Mouse (Mus musculus) neural tube, embryonic 10.5 days (tissue): Measurements from ENCODE around the gene Tgfbr3.
"Not testable (repeated sequence)": the region's sequence is repeated elsewhere in the genome, so short reads cannot be mapped to it uniquely, and the experiment has no call there.

Experiments used
- DNase-seq: peaks from one replicate; pipeline ENCODE4 v3.0.0-alpha.2; 2017; ENCODE audit warnings: low spot score; ENCODE audit errors: extremely low spot score

The Tgfbr3 gene

DNA sequence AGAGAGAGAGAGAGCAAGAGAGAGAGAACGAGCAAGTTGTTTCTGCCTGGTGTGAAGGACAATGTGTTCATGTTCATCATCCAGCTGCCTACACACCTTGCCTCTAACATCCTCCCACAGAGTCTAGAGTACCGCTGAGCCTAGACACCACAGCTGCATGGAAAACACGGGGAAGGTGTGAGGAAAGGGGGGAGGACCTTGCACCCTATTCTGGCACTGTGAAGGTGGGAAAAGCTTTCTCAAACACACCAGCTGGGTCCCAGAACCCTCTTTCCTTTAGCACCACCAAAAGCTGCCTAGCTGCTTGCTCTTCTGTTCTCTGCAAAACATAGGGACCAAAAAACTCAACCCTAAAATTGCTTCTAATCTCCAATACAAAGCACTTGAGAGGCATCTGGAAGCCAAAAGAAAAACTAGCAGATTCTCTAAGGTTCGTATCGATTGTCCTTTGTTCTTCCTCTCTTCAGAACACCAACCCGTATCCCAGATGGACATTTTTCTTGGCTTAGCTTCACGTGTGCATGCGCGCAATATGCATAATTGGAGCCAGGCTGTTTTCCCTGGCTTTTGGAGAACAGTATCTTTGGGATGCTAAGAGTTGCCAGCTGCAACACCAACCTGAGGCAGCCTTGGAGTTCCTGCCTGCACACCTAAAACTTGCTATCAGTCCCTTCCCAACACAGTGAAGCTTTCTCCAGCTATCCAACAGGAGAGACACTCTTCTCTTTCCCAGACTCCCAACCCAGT is 6.7 kb downstream of the Tgfbr3 start:
- no peak for DNase-seq

DNA sequence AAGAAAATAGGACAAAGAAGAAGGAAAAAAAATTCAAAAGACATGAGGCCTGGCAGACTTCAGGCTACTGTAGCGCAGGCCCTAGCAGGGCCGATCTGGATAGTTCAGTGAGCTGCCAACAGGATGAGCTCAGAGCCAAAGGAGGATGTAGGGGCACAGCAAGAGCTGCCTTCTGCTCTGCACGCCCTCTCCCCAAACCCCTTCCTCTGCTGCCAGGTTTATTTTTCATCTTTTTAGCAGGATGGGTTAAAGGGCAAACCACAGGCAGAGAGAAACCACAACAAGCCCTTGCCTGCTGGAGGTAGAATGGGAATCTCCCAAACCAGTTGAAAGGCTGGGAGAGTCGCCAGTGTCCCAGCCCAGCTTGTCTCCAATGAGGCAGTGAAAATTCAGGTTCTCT is 10.2 kb downstream of the Tgfbr3 start:
- no peak for DNase-seq

DNA sequence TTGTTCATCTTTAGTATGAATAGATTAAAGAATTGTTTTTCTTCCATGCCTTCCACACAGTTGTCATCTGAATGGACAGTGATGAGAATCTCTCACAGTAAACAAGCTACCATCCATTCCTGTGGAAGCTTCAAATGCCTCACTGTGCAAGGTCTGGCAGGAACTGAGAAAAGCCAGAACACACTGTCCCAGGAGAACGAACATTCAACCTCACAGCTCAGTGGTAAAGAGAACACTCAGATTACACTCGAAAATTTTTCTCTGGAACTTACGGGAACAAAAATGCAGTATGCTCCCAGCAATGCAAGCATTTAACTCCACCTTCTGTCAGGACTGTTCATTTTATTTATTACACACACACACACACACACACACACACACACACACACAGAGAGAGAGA is 13.2 kb downstream of the Tgfbr3 start:
- DNase-seq = no peak

DNA sequence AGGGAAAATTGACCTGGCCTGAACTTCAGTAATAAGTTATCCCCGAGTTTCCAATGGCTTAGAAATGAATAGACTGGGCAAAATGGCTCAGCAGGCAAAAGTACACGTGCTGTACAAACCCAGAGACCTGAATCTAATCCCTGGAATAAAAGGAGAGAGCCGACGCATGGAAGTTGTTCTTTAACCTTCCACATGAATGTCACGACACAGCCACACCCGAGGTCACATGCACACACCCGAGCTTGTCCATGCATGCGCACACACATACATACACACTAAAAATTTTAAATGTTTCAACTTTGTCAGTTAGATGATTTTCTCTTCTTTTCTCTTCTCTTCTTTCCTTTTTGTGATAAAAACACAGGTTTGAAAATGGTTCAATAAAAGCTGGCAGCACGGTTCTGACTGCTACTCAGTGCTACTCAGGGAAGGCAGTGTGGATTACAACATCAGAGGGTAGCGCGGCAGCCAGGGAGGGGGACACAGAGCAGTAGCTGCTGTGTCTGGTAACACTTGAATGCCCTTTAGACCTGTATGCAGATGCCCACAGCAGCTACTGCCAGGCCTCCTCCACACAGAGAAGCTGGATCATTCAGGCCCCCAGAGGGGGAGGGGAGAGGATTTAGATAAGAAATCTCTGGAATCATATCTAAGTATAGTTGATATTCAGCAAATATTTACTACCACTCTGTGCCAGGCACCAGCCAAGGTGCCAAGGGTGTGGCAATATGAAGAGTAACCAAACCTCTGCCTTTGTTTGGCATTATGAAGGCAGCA is 17.0 kb downstream of the Tgfbr3 start:
- DNase-seq = no peak

DNA sequence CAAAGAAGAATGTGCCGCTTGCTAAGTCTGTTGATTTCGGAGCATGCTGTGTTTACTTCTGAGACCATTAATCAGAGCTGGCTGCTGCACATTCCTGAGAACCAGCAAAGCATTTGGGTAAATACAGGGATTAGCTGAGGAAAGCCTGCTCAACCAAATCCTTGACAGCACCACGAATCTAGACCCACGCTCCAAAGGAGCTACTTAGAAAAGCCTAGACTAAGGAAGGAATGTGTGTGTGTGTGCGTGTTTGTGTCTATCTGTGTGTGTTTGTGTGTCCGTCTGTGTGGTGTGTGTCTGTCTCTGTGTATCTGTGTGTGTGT is 20.5 kb downstream of the Tgfbr3 start:
- DNase-seq = peak; percentile 34

DNA sequence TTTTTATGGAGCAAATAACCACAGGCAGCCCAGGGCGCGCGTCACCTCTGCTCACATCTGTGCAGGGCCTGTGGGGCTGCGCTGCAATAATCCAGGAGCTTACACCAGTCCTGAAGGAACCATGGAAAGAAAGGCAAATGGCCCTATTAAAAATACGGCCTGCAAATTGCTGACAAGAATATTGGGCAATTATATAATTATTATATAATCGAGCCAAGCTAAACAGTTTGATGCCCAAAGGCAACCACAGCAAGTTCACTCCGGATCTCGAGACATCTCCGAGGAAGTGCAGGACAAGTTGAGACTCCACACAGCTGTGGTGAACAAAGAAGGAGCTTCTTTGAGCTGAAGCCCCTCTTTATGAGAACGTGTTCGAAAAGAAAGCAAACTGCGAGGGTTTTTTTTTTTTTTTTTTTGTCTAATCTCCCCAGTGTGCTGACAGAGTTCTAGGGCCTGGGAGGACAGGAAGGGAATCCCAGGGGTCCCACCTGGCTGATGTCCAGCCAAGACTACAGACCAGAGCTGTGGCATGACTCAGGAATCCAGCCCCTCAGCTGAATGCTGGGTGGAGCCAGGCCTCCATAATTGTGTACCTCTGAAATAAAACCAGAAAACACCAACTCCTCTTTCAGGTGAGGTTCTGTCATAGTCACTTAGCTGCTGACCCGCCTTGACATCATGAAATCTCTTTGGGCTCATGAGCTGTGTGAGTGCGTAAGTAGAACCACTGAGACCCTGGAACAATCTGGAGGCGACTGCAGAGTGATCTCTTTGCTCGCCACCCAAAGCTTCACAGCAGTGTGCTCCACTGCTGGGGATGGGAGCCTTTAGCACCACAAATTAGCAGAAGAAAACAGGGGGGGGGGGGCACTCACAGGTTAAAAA is 21.1 kb downstream of the Tgfbr3 start:
- peak; percentile 26 for DNase-seq

DNA sequence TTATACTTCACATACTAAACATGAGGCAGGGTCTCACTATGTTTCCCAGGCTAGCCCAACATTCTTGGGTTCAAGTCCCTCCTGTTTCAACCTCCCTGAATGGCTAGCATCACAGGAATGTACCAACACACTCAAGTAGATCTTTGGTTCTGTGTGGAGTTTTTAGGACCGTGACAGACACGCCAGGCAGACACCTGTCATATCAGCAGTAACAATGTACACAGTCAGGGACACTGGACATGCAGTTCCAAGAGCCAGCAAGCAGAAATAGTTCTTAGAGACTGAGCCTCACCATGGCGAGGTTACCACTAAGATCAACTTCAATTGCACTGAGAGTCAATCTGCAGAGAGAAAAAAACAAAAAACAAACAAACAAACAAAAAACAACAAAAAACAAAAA is 22.9 kb downstream of the Tgfbr3 start:
- no peak for DNase-seq

DNA sequence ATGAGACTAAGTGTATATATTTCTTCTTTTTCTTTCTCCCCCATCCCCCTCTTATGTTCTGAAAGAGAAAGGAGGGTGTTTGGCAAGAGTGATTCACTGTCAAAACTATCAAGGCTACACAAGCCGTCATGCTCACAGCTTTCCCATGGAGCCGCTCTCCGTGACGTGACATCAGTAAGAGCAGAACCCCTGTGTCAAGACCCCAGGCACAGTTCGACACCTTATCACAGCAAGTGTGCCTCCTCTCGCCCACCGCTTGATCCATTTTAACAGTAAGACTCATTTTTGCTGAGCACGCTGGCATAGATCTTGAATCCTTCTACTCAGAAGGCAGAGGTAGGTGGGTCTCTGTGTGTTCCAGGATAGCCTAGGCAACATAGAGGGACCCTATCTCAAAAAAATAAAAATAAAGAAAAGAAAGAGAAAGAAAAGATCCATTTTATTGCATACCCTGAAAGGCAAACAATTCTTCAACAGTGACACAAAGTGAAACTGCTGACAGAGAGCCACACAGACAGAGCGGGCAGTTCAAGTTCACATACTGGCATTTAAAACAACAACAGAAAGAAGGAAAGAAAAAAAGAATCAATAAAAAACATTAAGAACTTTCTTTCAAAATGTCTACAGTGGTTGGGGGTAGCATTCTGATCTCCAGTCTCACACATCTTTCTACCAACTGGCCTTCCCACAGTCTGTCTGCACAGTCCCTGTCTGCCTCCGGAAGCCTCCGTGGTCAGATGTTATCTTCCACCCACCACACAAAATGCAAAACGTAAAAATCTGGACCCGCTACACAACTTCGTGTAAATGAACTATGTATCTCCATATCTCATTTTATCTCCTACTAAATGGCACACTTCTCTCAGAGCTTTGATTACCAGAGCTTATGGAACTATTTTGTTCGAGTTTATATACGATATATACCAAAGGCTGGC is 24.7 kb downstream of the Tgfbr3 start:
- DNase-seq = no peak

DNA sequence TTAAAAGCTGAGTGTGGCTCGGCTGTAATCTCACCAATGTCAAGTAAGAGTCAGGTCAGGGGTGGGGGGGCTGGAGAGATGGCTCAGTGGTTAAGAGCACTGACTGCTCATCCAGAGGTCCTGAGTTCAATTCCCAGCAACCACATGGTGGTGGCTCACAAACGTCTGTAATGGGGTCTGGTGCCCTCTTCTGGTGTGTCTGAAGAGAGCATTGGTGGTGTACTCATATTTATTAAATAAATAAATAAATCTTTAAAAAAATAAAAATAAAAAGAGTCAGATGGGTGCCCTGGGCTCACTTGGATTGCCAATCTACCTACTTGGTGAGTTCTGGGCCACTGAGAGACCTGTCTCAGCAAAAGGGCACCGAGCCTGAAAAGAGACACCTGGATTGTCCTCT is 25.6 kb downstream of the Tgfbr3 start:
- no peak for DNase-seq

DNA sequence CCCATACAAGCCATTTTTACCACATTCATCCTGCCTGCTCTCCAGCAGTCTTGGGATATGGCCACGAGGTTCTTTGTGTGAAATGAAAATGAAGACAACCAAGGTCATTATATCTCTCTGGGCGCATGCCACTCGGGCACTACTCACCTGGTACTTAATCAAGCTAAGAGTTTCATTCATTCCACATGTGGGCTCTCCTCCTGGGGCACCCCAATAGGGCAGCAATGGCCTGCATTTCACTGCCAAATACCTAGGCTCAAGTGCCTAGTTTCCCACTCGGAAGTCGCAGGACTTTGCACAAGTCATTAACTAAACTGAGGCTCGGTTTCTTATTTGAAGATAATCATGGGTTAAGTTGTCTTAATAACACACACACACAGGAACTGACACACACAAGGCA is 27.5 kb downstream of the Tgfbr3 start:
- no peak for DNase-seq

DNA sequence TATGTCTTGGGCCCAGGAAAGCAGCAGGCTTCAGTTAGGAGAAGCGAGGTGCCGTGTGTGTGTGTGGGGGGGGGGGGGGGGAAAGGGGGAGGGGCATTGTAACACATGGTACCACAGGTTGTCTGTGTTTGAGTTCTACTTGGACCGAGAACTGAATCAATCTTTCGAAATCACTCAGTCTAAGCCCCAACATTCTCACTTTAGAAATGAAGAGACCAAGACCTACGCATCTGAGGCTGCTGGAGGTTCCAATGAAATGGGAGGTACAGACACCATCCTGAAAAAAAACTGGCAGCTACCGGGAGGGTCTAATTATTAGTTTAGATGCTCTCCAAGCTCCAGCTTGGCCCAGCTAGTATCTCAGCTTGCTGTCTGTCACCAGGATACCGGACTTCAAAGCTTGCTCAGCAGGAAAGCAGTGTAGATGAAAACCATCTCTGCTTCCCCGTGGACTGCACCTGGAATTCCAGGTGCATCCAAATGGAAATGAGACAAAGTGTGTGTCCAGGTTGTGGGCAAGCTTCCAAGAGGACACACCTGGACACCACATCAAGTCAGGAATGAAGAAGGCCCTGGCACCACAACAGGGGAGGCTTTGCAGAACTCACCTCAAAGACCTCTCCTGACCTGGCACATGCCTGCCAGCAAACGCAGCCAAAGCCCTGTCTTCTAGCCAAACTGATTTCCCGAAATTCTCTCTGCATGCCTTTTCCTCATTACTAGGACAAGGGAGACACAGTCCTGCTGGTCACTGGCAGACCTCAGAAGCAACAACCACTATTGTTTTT is 28.5 kb downstream of the Tgfbr3 start:
- DNase-seq = no peak

DNA sequence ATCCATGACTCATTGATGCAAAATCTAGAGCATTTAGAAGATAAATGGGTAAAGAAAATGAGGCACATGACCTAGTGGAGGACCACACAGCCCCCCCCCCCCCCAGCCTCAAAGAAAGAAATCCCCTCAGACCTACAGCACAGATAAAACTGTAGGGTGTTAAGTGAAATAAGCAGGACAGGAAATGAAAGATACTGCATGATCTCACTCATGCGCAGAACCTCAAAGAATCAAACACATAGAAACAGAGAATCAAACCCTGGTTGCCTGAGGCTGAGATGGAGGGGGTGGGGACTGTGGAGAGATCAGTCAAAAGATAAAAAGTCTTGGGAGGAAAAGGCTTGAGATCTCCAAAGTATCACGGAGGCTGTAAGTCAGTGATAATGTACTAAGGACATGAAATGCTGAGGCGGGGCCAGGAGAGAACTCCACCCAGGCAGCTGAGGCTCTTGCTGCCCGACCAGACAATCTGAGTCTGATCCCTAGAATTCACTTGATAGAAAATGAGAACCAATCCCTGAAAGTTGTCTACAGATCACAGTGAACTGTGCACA is 29.9 kb downstream of the Tgfbr3 start:
- no peak for DNase-seq

DNA sequence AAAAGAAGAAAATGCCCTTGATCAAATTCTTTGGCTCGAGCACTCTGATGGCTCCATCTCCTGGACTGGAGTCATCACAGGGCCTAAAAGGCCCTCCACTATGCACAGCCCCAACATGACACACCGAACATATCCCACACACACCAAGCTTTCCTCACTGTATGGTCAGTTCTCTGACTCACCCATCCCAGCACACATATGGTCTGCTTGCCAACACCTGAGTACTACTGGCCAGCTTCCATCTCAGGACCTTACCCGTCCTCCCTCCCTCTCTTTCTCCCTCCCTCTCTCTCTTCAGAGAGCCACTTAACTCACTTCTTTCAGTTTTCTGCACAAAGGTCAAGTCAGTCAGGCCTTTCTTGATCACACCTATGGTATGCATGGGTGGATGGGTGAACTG is 36.0 kb downstream of the Tgfbr3 start:
- no peak for DNase-seq

DNA sequence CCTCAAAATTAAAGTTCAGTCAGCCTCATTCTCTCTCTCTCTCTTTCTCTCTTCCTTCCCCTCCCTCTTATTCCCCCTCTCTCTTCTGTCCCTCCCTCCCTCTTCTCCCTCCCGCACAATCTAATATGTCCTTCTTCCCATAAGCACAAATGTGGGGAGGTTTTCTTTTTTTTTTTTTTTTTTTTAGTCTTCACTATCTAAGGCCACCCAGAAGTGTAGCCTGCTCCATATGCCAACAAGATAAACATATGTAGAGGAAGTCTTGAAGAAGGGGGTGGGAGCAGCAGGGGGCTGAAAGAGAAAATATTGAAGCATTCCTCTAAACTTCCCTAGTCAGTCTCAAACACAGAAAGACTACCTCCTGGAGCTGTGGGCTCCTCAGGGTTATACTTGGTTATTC is 37.0 kb downstream of the Tgfbr3 start:
- no peak for DNase-seq

DNA sequence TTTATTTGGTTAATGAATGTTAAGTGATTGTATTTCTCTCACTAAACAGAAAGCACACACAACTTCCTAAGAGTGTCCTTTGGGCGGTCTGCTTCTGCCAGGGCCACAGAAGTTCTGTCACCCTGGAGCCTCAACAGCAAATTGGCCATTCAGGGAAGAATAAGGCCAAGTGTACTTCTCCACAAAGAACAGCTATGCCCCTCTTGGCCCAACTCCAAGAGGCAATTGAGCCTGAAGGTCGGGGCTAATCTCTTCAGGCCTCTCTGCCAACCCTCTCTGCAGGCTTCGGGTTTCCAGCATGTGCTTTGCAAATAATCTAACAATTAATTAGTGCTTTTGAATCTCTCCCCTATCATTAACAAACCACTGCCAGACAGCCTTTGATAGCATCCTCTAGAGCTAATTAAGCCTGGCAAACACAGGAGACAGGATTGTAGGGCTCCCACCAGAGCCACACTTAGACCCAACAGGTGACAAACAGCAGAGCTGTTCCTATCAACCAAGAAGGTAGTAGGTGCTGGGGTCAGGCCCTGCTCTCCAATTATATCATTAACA is 37.6 kb downstream of the Tgfbr3 start:
- no peak for DNase-seq

DNA sequence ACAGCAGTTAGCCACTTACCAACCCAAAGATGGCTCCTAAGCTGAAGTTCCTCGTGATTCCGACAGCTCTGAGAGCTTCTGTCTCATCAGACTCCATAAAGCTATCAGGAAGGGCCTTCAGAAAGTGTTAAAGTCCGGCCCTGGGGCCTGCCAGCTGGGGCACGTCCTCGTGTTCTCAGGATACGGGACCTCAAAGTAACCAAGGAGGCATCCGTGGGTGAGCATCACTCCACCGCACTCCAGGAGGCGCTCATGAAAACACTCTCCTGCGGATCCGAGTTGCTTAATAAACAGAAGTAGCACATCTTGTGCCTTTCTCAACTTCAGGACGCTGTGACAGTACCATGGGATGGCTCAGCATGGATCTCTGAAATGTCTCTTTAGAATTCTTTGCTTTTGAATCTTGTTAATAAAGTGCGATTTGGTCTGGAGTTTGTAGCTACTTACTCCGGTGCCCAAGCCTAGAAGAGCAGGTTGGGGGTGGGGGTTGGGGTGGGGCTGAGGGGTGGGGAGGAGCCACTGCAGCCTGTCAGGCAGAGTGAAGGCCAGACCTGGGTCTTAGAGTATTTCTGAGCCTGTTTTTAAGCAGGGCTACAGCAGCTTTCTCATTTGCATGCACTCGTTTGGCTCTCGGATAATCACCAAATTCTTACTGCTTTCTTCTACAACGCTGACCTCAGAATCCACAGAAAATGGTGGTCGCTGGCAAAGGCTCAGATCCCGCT is 38.7 kb downstream of the Tgfbr3 start:
- DNase-seq = no peak

DNA sequence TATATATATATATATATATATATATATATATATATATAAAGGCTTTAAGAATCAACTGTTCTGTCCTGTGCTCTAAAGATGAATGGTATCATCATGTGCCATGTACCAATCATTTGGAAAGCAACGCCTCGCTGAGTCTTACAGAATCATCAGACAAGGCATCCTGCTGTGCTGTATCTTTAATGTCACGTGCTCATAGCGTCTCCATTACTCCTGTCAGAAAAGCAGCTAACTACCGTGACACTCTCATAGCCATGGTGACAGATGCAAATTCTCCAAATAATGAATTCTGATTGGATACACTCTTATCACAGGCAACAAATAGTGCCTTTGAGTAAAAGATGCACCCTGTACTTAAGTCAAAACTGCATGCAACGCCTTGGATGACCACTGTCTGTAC is 40.7 kb downstream of the Tgfbr3 start:
- no peak for DNase-seq

DNA sequence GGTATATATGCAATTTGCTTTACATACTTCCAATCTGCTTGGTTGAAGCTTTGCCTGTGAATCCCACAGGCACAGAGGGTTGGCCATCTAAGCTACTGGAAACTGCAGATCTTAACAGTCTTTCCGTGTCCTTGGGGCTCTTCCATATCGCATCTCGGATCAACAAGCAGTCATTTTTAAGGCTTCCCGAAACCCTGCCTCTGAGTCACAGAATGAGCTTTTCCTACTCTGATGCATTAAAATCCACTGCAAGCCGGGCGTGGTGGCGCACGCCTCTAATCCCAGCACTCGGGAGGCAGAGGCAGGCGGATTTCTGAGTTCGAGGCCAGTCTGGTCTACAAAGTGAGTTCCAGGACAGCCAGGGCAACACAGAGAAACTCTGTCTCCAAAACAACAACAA is 41.1 kb downstream of the Tgfbr3 start:
- DNase-seq = not testable (repeated sequence)

DNA sequence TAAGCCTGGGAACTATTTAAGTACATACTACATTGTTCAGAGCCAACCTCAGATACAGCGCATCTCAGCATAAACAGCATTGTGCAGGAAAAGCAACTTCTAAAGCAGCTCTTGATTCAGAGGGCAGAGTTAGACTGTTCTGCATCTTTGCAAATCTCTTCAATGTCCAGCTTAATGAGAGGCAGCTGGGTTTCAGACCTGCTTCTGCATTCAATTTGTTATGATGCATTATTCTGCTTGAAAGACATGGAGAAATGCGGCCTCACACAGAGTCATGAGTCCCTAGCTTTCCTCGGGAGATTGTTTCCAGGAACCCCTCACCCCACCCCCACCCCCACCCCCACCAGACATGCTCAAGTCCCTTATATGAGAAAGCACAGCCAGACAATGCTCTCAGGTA is 41.6 kb downstream of the Tgfbr3 start:
- DNase-seq = no peak
